ENCODE assay signal across 20 mouse cellular contexts in the genomic region with DNA sequence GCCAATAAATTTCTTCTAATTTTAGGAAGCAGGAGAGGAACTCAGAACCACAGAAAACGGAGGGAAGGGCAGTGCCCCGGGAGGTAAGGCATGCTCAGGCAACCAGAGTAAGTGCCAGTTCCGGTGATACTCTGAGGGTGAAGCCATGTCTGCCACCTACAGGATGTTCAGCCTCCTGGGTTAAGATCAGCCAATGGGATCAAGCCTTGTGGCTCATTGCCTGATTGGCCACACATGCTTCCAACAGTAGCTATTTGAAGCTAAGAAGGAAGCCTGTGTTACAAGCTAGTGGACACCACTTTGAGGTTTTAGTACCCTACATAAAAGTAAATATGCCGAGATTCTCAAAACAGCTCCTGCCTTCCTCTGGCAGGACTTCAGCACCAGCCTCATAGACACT. TPM values are rescaled to one million over a fixed set of nuclear protein-coding genes. Genes with fewer than 3 reads are reported as not detected.
DNase-seq lines count a peak whose midpoint lies in the region; ATAC-seq and TF ChIP-seq lines count a peak whose summit lies in the region.
"Had no signal": no experiment of that assay in that cellular context is flagged by ENCODE, and none has a peak within 500 bp of the region (broad histone marks: within the 10 kb centered on the region; RNA-seq: fewer than 3 reads in every experiment).

No protein-coding gene starts in this region.

- DNase-seq in lung, adult 2 months = no peak
- DNase-seq in lung, postnatal 25 days (ENCODE audit: low spot score) = no peak
- peak; percentile 29 for DNase-seq in NIH3T3 (ENCODE audit: low read depth)
- DNase-seq in testis, postnatal 14 days (ENCODE audit: low spot score) = no peak
- no peak for DNase-seq in adrenal gland, postnatal 10 days
- DNase-seq: adrenal gland, adult 8-10 months; cerebellum, postnatal 14 days; layer of hippocampus, adult 9-11 months; lung, adult 18-20 months; right cerebral cortex, postnatal 4 days had no signal

- ATAC-seq in megakaryocyte-erythroid progenitor cell, adult 5-6 weeks (replicated peaks; ENCODE audit: low FRiP score, low TSS enrichment, poor library complexity, severe bottlenecking) = peak; percentile 68
- no peak for ATAC-seq in hindbrain, embryonic 13.5 days (ENCODE audit: low FRiP score)

- no peaks in the 10 kb centered on the region for H3K9me3 ChIP-seq in hindbrain, embryonic 13.5 days
- H3K9me3 ChIP-seq: embryonic facial prominence, embryonic 12.5 days; forebrain, embryonic 10.5 days; hindbrain, embryonic 12.5 days; kidney, embryonic 15.5 days; limb, embryonic 10.5 days; stomach, embryonic 15.5 days had no signal

- H3K4me1 ChIP-seq in lung, adult 2 months (ENCODE audit: control insufficient read depth, insufficient read depth, low read length) = no peaks in the 10 kb centered on the region
- no peaks in the 10 kb centered on the region for H3K4me1 ChIP-seq in hindbrain, embryonic 13.5 days (replicated peaks)
- H3K4me1 ChIP-seq: embryonic facial prominence, embryonic 12.5 days; hindbrain, embryonic 12.5 days; kidney, embryonic 15.5 days; stomach, embryonic 15.5 days had no signal

- no peaks in the 10 kb centered on the region for H3K36me3 ChIP-seq in hindbrain, embryonic 13.5 days
- H3K36me3 ChIP-seq: embryonic facial prominence, embryonic 12.5 days; forebrain, embryonic 10.5 days; hindbrain, embryonic 12.5 days; kidney, embryonic 15.5 days; limb, embryonic 10.5 days; stomach, embryonic 15.5 days had no signal

- H3K9ac ChIP-seq in hindbrain, embryonic 13.5 days = no peak overlapping the region
- H3K9ac ChIP-seq: embryonic facial prominence, embryonic 12.5 days; hindbrain, embryonic 12.5 days; kidney, embryonic 15.5 days; stomach, embryonic 15.5 days had no signal

- H3K27ac ChIP-seq in hindbrain, embryonic 13.5 days = no peak overlapping the region
- H3K27ac ChIP-seq: embryonic facial prominence, embryonic 12.5 days; forebrain, embryonic 10.5 days; hindbrain, embryonic 12.5 days; kidney, embryonic 15.5 days; limb, embryonic 10.5 days; stomach, embryonic 15.5 days had no signal

- 64% methylated on average over 4 of the region's 4 CpGs for WGBS in lung, adult 2 months
- WGBS in hindbrain, embryonic 13.5 days = 85% methylated on average over 4 of the region's 4 CpGs

- no peaks in the 10 kb centered on the region for H3K27me3 ChIP-seq in hindbrain, embryonic 13.5 days
- H3K27me3 ChIP-seq: embryonic facial prominence, embryonic 12.5 days; hindbrain, embryonic 12.5 days; kidney, embryonic 15.5 days; megakaryocyte, embryonic 14.5 days; stomach, embryonic 15.5 days had no signal

- TF ChIP-seq POLR2A in lung, adult 2 months (IDR thresholded peaks at IDR 0.05; ENCODE audit: borderline replicate concordance, extremely low read depth, low read depth, low read length) = no peak

- no peak overlapping the region for H3K4me3 ChIP-seq in lung, adult 2 months (replicated peaks; ENCODE audit: extremely low read depth, low read depth, low read length)
- H3K4me3 ChIP-seq in hindbrain, embryonic 13.5 days = no peak overlapping the region
- H3K4me3 ChIP-seq: embryonic facial prominence, embryonic 12.5 days; forebrain, embryonic 10.5 days; hindbrain, embryonic 12.5 days; kidney, embryonic 15.5 days; limb, embryonic 10.5 days; megakaryocyte, embryonic 14.5 days; stomach, embryonic 15.5 days had no signal

- 0 out of 2 replicates have a peak, but pooled peaks have one; percentile 14 for TF ChIP-seq CTCF in lung, adult 2 months (IDR thresholded peaks at IDR 0.05; ENCODE audit: insufficient read depth, low read length)

- no peak overlapping the region for H3K4me2 ChIP-seq in hindbrain, embryonic 13.5 days
- H3K4me2 ChIP-seq: embryonic facial prominence, embryonic 12.5 days; heart, embryonic 11.5 days; hindbrain, embryonic 12.5 days; kidney, embryonic 15.5 days; stomach, embryonic 15.5 days had no signal

RNA-seq across cellular contexts. Expression of a gene that starts 43.2 kb away (rescaled TPM):
- polyA plus RNA-seq in lung, adult 2 months (2012; rRNA removed) = 12.3 and 15.2 TPM in 2 replicates
- total RNA-seq in megakaryocyte-erythroid progenitor cell, adult 5-6 weeks (2014; fragmentation: Nextera tagmentation) = 45.0 and 67.3 TPM in 2 replicates
- total RNA-seq in megakaryocyte-erythroid progenitor cell, adult 5-6 weeks (2017) = 45.7 and 47.6 TPM in 2 replicates
- total RNA-seq in adrenal gland, postnatal 10 days (2021) = 1 to 10 TPM; 5.8 to 7.4 TPM
- polyA plus RNA-seq in hindbrain, embryonic 13.5 days (2015; fragmentation: Nextera tagmentation; extraction: Ambion mirVana) = 1.1 and 2.4 TPM in 2 replicates

RNA-seq across cellular contexts. Expression of a gene that starts 52.2 kb away (rescaled TPM):
- 3.2 and 4.5 TPM in 2 replicates for polyA plus RNA-seq in lung, adult 2 months (2012; rRNA removed)
- 0.47 and 0.63 TPM in 2 replicates for total RNA-seq in megakaryocyte-erythroid progenitor cell, adult 5-6 weeks (2014; fragmentation: Nextera tagmentation)
- 0.08 and 2.6 TPM in 2 replicates for total RNA-seq in megakaryocyte-erythroid progenitor cell, adult 5-6 weeks (2017)
- total RNA-seq in adrenal gland, postnatal 10 days (2021) = under 1 TPM; 0.27 to 0.79 TPM
- polyA plus RNA-seq in hindbrain, embryonic 13.5 days (2015; fragmentation: Nextera tagmentation; extraction: Ambion mirVana) = 0.97 and 1.0 TPM in 2 replicates

RNA-seq across cellular contexts. Expression of a gene that starts 52.3 kb away (rescaled TPM):
- 3.7 and 8.3 TPM in 2 replicates for polyA plus RNA-seq in lung, adult 2 months (2012; rRNA removed)
- total RNA-seq in megakaryocyte-erythroid progenitor cell, adult 5-6 weeks (2014; fragmentation: Nextera tagmentation) = 13.1 and 27.7 TPM in 2 replicates
- total RNA-seq in megakaryocyte-erythroid progenitor cell, adult 5-6 weeks (2017) = 10.7 and 35.6 TPM in 2 replicates
- 100 to 1,000 TPM; 143 to 163 TPM for total RNA-seq in adrenal gland, postnatal 10 days (2021)
- polyA plus RNA-seq in hindbrain, embryonic 13.5 days (2015; fragmentation: Nextera tagmentation; extraction: Ambion mirVana) = 34.3 and 34.9 TPM in 2 replicates

Comparison
In these comparisons a context has a peak if more than half of its experiments do, and no peak if none do; other contexts are left out.
1. RNA of a gene that starts 43.2 kb away (total RNA-seq): 45.0 to 67.3 TPM in megakaryocyte-erythroid progenitor cell, adult 5-6 weeks; 5.8 to 7.4 TPM in adrenal gland, postnatal 10 days; every median in the first group is over 4 times any median in the second.